Mouse (Mus musculus) CH12.LX (cell line): ENCODE measurements around the gene Dusp6. TPM values are rescaled to one million over a fixed set of nuclear protein-coding genes. Genes with fewer than 3 reads are reported as not detected.
A peak's percentile ranks its signal among the peaks of the same experiment; 100 is the strongest.

ENCODE experiments used
- DNase-seq: peaks from one replicate; pipeline ENCODE4 v3.0.0-alpha.2; 2013; ENCODE audit errors: extremely low read depth
- H3K27ac ChIP-seq: 2 replicates; pipeline ENCODE4 v1.5.1; 2012; ENCODE audit warnings: low read depth, mild to moderate bottlenecking, control low read depth, moderate library complexity; ENCODE audit not compliant: insufficient read depth
- H3K27me3 ChIP-seq: replicated peaks from 2 replicates; pipeline ENCODE3; 2012; ENCODE audit warnings: inconsistent platforms
- H3K36me3 ChIP-seq, 2 experiments: replicated peaks in 1 of 2; 2 replicates each; pipeline versions ENCODE3 to v1.6.1; 2012; ENCODE audit warnings: inconsistent platforms in 1 of 2, low read length in 1 of 2, mild to moderate bottlenecking in 1 of 2, mixed read lengths in 1 of 2, moderate library complexity in 1 of 2; ENCODE audit not compliant: control insufficient read depth in 1 of 2, insufficient read depth in 1 of 2
- H3K4me1 ChIP-seq, 2 experiments: 2 replicates each; pipeline ENCODE4 v1.6.1; 2012; ENCODE audit warnings: inconsistent platforms in 1 of 2, moderate library complexity in 1 of 2; ENCODE audit not compliant: insufficient read depth in 2 of 2, control insufficient read depth in 1 of 2
- H3K4me2 ChIP-seq: 2 replicates; pipeline ENCODE4 v1.6.1; 2012; ENCODE audit warnings: low read depth, mild to moderate bottlenecking, control low read depth; ENCODE audit not compliant: poor library complexity, insufficient read depth, severe bottlenecking
- H3K4me3 ChIP-seq, 3 experiments: fragments of 150-350 bp in 1 of 3; sonication (generic) in 1 of 3; replicated peaks in 1 of 3; 2 replicates each; pipeline versions ENCODE3 to v1.5.1; 2011 to 2012; ENCODE audit warnings: low read depth in 2 of 3, low read length in 2 of 3, mild to moderate bottlenecking in 2 of 3, moderate library complexity in 2 of 3, control low read depth in 1 of 3, improper control_type of control experiment in 1 of 3, inconsistent platforms in 1 of 3, mixed read lengths in 1 of 3; ENCODE audit not compliant: poor library complexity in 1 of 3
- H3K79me2 ChIP-seq: replicated peaks from 2 replicates; pipeline ENCODE4 v1.6.1; 2012; ENCODE audit warnings: mild to moderate bottlenecking, moderate library complexity; ENCODE audit not compliant: control insufficient read depth, poor library complexity, insufficient read depth, severe bottlenecking; ENCODE audit errors: extremely low read depth
- H3K9ac ChIP-seq: 2 replicates; pipeline ENCODE4 v1.6.1; 2012; ENCODE audit warnings: low read depth, mild to moderate bottlenecking, control low read depth, moderate library complexity; ENCODE audit not compliant: insufficient read depth
- H3K9me3 ChIP-seq: replicated peaks from 2 replicates; pipeline ENCODE3; 2012; ENCODE audit warnings: low read length, inconsistent platforms, mixed read lengths
- BHLHE40 ChIP-seq: IDR thresholded peaks from 2 replicates; pipeline ENCODE4 v1.6.1; 2011; ENCODE audit warnings: mild to moderate bottlenecking, low read depth, low read length, improper control_type of control experiment
- CHD1 ChIP-seq: IDR thresholded peaks from 2 replicates; pipeline ENCODE4 v1.6.1; 2012; ENCODE audit warnings: low read depth, low read length, improper control_type of control experiment, inconsistent platforms
- ELF1 ChIP-seq: IDR thresholded peaks from 2 replicates; pipeline ENCODE4 v1.6.1; 2014; ENCODE audit warnings: low read depth, mild to moderate bottlenecking, inconsistent platforms, low read length, improper control_type of control experiment
- EP300 ChIP-seq: IDR thresholded peaks from 2 replicates; pipeline ENCODE4 v1.6.1; 2011; ENCODE audit warnings: low read length, improper control_type of control experiment
- ETS1 ChIP-seq: conservative IDR thresholded peaks from 2 replicates; pipeline ENCODE4 v1.6.1; 2012; ENCODE audit warnings: low read depth, mild to moderate bottlenecking, inconsistent platforms, low read length, improper control_type of control experiment, moderate library complexity
- HCFC1 ChIP-seq: IDR thresholded peaks from 2 replicates; pipeline ENCODE4 v1.6.1; 2012; ENCODE audit warnings: low read depth, mild to moderate bottlenecking, inconsistent platforms, low read length, improper control_type of control experiment
- IRF4 ChIP-seq: IDR thresholded peaks from 2 replicates; pipeline ENCODE4 v1.6.1; 2014; ENCODE audit warnings: low read depth, mild to moderate bottlenecking, inconsistent platforms, low read length, improper control_type of control experiment
- JUN ChIP-seq: IDR thresholded peaks from 2 replicates; pipeline ENCODE4 v1.6.1; 2011; ENCODE audit warnings: low read depth, mild to moderate bottlenecking, low read length, improper control_type of control experiment, moderate library complexity; ENCODE audit not compliant: insufficient read depth
- MAFK ChIP-seq: IDR thresholded peaks from 2 replicates; pipeline ENCODE4 v1.6.1; 2011; ENCODE audit warnings: low read length, improper control_type of control experiment; ENCODE audit not compliant: insufficient replicate concordance
- MEF2A ChIP-seq: IDR thresholded peaks from 2 replicates; pipeline ENCODE4 v1.6.1; 2014; ENCODE audit warnings: low read depth, mild to moderate bottlenecking, inconsistent platforms, low read length, improper control_type of control experiment, borderline replicate concordance
- MXI1 ChIP-seq: IDR thresholded peaks from 2 replicates; pipeline ENCODE4 v1.6.1; 2011; ENCODE audit warnings: mild to moderate bottlenecking, low read depth, low read length, improper control_type of control experiment
- NELFE ChIP-seq: IDR thresholded peaks from 2 replicates; pipeline ENCODE4 v1.6.1; 2011; ENCODE audit warnings: low read depth, low read length, improper control_type of control experiment
- NRF1 ChIP-seq: IDR thresholded peaks from 2 replicates; pipeline ENCODE4 v1.6.1; 2014; ENCODE audit warnings: low read depth, mild to moderate bottlenecking, inconsistent platforms, low read length, improper control_type of control experiment, moderate library complexity
- POLR2A ChIP-seq: IDR thresholded peaks from 2 replicates; pipeline ENCODE4 v1.6.1; 2011; ENCODE audit warnings: low read depth, mild to moderate bottlenecking, improper control_type of control experiment, low read length
- RAD21 ChIP-seq: IDR thresholded peaks from 2 replicates; pipeline ENCODE4 v1.6.1; 2011; ENCODE audit warnings: low read depth, mild to moderate bottlenecking, low read length, improper control_type of control experiment, moderate library complexity
- RCOR1 ChIP-seq: conservative IDR thresholded peaks from 2 replicates; pipeline ENCODE4 v1.6.1; 2012; ENCODE audit warnings: low read depth, mild to moderate bottlenecking, inconsistent platforms, low read length, improper control_type of control experiment
- SIN3A ChIP-seq: IDR thresholded peaks from 2 replicates; pipeline ENCODE4 v1.6.1; 2012; ENCODE audit warnings: low read length, improper control_type of control experiment, inconsistent platforms
- SMC3 ChIP-seq: IDR thresholded peaks from 2 replicates; pipeline ENCODE4 v1.6.1; 2011; ENCODE audit warnings: low read depth, low read length, improper control_type of control experiment
- TBP ChIP-seq: conservative IDR thresholded peaks from 2 replicates; pipeline ENCODE4 v1.6.1; 2011; ENCODE audit warnings: low read depth, low read length, improper control_type of control experiment
- TCF12 ChIP-seq: IDR thresholded peaks from 2 replicates; pipeline ENCODE4 v1.6.1; 2014; ENCODE audit warnings: low read depth, mild to moderate bottlenecking, inconsistent platforms, low read length, improper control_type of control experiment
- USF2 ChIP-seq: conservative IDR thresholded peaks from 2 replicates; pipeline ENCODE4 v1.6.1; 2011; ENCODE audit warnings: low read depth, low read length, improper control_type of control experiment
- ZMIZ1 ChIP-seq: IDR thresholded peaks from 2 replicates; pipeline ENCODE4 v1.6.1; 2012; ENCODE audit warnings: low read depth, mild to moderate bottlenecking, inconsistent platforms, low read length, improper control_type of control experiment
- dilution Hi-C: fragments of 300-500 bp; cut with MboI; formaldehyde crosslinking; loops from 2 replicates; pipeline ENCODE4 v1.14.3; 2020; ENCODE audit warnings: low sequenced_read_pairs; ENCODE audit not compliant: extremely low pct_unique_long_range_greater_than_20kb, extremely low pct_ligation_motif_present
- in situ Hi-C: fragments of 300-500 bp; cut with MboI; formaldehyde crosslinking; loops from 3 replicates; pipeline ENCODE4 v1.14.3; 2019; ENCODE audit warnings: low sequenced_read_pairs, low pct_ligation_motif_present, low pct_unique_long_range_greater_than_20kb, mixed read lengths
- polyA plus RNA-seq: library from polyadenylated mRNA; unstranded; fragments of >175 nt; gene quantifications from 2 replicates; pipeline ENCODE4 v1.2.1, GENCODE M21; 2012; ENCODE audit warnings: low read depth; ENCODE audit not compliant: insufficient read length
- total RNA-seq, 2 experiments: library from RNA; depleted of rRNA; stranded (reverse); fragments of 300-350 nt in 1 of 2; fragments of >200 nt in 1 of 2; gene quantifications; 2 replicates each; pipeline ENCODE4 v1.2.3; 2012 to 2014

Dusp6 gene
- total RNA-seq (2012; rRNA removed): 6.2 and 7.6 TPM in 2 replicates
- total RNA-seq (2014; rRNA removed): 11.6 and 13.5 TPM in 2 replicates
- 4.1 and 6.1 TPM in 2 replicates for polyA plus RNA-seq

- Histone ChIP-seq H3K4me3 (peak within 1 kb of the TSS; percentile 73 to 94 (median 79)), H3K27me3 (no peaks in the 10 kb centered on the region), H3K4me1 (peaks cover 6 to 47% of the 10 kb centered on the region in 2 experiments), H3K9me3 (no peaks in the 10 kb centered on the region), H3K79me2 (peaks cover 20% of the 10 kb centered on the region), H3K9ac (peak within 1 kb of the TSS; percentile 92), H3K4me2 (peak within 1 kb of the TSS; percentile 58), H3K27ac (peak within 1 kb of the TSS; percentile 91), H3K36me3 (peaks cover 6 to 7% of the 10 kb centered on the region in 2 experiments)
- dilution Hi-C loops: no loop called here
- peak; percentile 97 for DNase-seq
- no peak for TF ChIP-seq SMC3
- no peak for TF ChIP-seq CHD1
- TF ChIP-seq MEF2A: peak; percentile 43
- peak; percentile 46; the same call in 1 of the 2 replicates for TF ChIP-seq SIN3A
- no peak for TF ChIP-seq NRF1
- peak; percentile 78 for TF ChIP-seq TCF12
- TF ChIP-seq RAD21: no peak
- TF ChIP-seq ETS1: peak; percentile 71
- TF ChIP-seq RCOR1: no peak
- peak; percentile 65; the same call in 1 of the 2 replicates for TF ChIP-seq NELFE
- peak; percentile 63 for TF ChIP-seq BHLHE40
- no peak for TF ChIP-seq JUN
- TF ChIP-seq USF2: no peak
- TF ChIP-seq MXI1: peak; percentile 89
- TF ChIP-seq MAFK: no peak
- TF ChIP-seq IRF4: peak; percentile 35; the same call in 1 of the 2 replicates
- TF ChIP-seq ZMIZ1: peak; percentile 75
- peak; percentile 39; the same call in 1 of the 2 replicates for TF ChIP-seq ELF1
- TF ChIP-seq HCFC1: 0 out of 2 replicates have a peak, but pooled peaks have one; percentile 2
- TF ChIP-seq TBP: peak; percentile 67; the same call in 1 of the 2 replicates
- TF ChIP-seq POLR2A: peak; percentile 93
- TF ChIP-seq EP300: no peak; the same call in 1 of the 2 replicates
- in situ Hi-C loops: loop anchor here (10.0 kb wide), 1 partner anchor 58 kb away; no protein-coding TSS in a partner anchor
Measured at GRCm38 (mm10) chr10:99262867-99263379, at the start of gene Dusp6. Gene Dusp6 (plus strand): TSS chr10:99263231.
